1 mouse cellular context compared by ENCODE assay signal in the genomic region with DNA sequence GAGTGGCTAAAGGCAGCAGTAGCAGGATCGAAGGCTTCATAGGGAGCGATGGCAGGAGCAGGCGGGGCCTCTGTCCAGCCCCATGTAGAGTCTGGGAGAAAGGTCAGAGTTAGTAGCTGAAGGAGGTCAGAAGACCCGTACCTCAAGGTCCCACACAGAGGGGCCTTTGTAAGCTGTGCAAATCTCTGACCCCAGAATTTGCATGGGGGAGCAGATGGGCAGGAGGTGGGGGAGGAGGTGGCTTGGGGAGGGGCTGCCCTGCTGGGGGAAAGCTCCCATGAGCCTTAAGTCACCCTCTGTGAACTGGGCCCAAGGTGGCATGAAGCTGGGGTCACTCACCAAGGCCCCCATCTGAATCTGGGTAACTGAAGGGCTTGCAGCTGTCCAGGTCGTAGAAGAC.
TF ChIP-seq lines count a peak whose summit lies in the region.

No protein-coding gene starts in this region.

TF ChIP-seq in CH12.LX, 34 proteins besides CTCF, POLR2A, EP300 and RAD21:
- TF ChIP-seq NELFE (IDR thresholded peaks at IDR 0.05; ENCODE audit: low read depth, low read length) (0 out of 2 replicates have a peak, but pooled peaks have one; percentile 28), CHD2 (IDR thresholded peaks at IDR 0.05; ENCODE audit: low read length) (peak; percentile 80), JUND (conservative IDR thresholded peaks at IDR 0.05; ENCODE audit: low read depth, low read length) (no peak), JUN (IDR thresholded peaks at IDR 0.05; ENCODE audit: insufficient read depth, low read depth, low read length) (no peak), MAFK (IDR thresholded peaks at IDR 0.05; ENCODE audit: insufficient replicate concordance, low read length) (peak; percentile 37; the same call in 1 of the 2 replicates), HCFC1 (IDR thresholded peaks at IDR 0.05; ENCODE audit: low read depth, low read length) (peak; percentile 23), UBTF (IDR thresholded peaks at IDR 0.05; ENCODE audit: low read depth, low read length) (no peak; the same call in 1 of the 2 replicates), ETS1 (conservative IDR thresholded peaks at IDR 0.05; ENCODE audit: low read depth, low read length) (peak; percentile 82), TBP (conservative IDR thresholded peaks at IDR 0.05; ENCODE audit: low read depth, low read length) (0 out of 2 replicates have a peak, but pooled peaks have one; percentile 23), E2F4 (IDR thresholded peaks at IDR 0.05; ENCODE audit: insufficient replicate concordance, low read depth, low read length) (no peak), CHD1 (IDR thresholded peaks at IDR 0.05; ENCODE audit: low read depth, low read length) (no peak), ZC3H11A (IDR thresholded peaks at IDR 0.05; ENCODE audit: low read depth, low read length) (no peak), MAZ (IDR thresholded peaks at IDR 0.05; ENCODE audit: low read depth, low read length) (peak; percentile 95), MAX (IDR thresholded peaks at IDR 0.05; ENCODE audit: low read length) (no peak), GABPA (IDR thresholded peaks at IDR 0.05; ENCODE audit: insufficient replicate concordance, low read depth, low read length) (no peak), IRF4 (IDR thresholded peaks at IDR 0.05; ENCODE audit: low read depth, low read length) (peak; percentile 70; the same call in 1 of the 2 replicates), USF1 (IDR thresholded peaks at IDR 0.05; ENCODE audit: low read depth, low read length) (no peak), MEF2A (IDR thresholded peaks at IDR 0.05; ENCODE audit: borderline replicate concordance, low read depth, low read length) (peak; percentile 74), USF2 (conservative IDR thresholded peaks at IDR 0.05; ENCODE audit: low read depth, low read length) (no peak), TCF12 (IDR thresholded peaks at IDR 0.05; ENCODE audit: low read depth, low read length) (peak; percentile 94), MYC (IDR thresholded peaks at IDR 0.05; ENCODE audit: low read depth, low read length) (no peak), PAX5 (IDR thresholded peaks at IDR 0.05; ENCODE audit: low read length) (no peak), BHLHE40 (IDR thresholded peaks at IDR 0.05; ENCODE audit: low read depth, low read length) (peak; percentile 69), MXI1 (IDR thresholded peaks at IDR 0.05; ENCODE audit: low read depth, low read length) (no peak; the same call in 1 of the 2 replicates), ZNF384 (IDR thresholded peaks at IDR 0.05; ENCODE audit: low read depth, low read length) (no peak)
